Mouse (Mus musculus) heart, postnatal 0 days (tissue): ENCODE measurements around the gene Dgcr8.

Experiments
- CTCF ChIP-seq: IDR thresholded peaks from 2 replicates; pipeline ENCODE4 v1.5.1; 2016; ENCODE audit warnings: antibody characterized with exemption, control low read depth, low read depth
- EP300 ChIP-seq: IDR thresholded peaks from 2 replicates; pipeline ENCODE4 v1.6.1; 2016; ENCODE audit warnings: antibody characterized with exemption, low read depth

DNA sequence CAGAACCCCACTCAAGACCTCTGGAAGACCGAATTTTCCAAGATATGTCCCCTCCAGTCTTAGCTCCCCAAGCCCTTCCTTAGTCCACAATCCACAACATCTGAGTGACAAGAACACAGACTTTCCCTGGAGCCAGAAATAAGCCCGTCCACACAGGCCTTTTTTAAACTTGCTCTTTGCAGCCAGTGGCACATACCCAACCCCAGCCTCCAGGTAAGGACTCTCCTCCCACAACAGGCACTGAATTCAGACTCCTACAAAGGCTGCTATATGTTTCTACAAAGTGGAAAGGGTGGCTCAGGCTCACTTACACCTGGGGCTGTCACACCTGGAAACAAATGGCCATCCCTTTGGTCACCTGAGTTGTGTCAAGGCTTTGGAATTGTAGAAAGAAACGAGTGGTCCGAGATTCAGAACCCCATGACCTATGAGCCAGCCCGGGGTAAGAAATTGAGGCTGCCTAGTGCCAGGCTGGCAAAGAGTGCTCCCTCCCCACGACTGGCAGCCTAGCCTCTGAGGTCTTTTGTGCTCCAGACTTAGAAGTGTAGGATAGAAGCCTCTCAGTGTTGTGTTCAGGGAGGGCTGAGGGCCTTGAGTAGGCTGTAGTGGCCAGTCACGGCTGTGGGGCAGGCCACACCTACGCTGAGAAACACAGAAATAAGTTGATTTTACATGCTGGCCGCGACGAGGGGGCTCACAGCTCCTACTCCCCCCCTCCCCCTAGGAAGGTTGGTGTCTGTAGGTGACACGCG is 55.0 kb downstream of the Dgcr8 start:
- TF ChIP-seq CTCF: no peak
- TF ChIP-seq EP300: no peak
